Mouse (Mus musculus): Measurements from ENCODE around the gene Thsd7a. TPM values are rescaled to one million over a fixed set of nuclear protein-coding genes. Genes with fewer than 3 reads are reported as not detected.

Gene Thsd7a
- polyA plus RNA-seq, 1 experiment from 2014 or later = 2.7 TPM

DNA sequence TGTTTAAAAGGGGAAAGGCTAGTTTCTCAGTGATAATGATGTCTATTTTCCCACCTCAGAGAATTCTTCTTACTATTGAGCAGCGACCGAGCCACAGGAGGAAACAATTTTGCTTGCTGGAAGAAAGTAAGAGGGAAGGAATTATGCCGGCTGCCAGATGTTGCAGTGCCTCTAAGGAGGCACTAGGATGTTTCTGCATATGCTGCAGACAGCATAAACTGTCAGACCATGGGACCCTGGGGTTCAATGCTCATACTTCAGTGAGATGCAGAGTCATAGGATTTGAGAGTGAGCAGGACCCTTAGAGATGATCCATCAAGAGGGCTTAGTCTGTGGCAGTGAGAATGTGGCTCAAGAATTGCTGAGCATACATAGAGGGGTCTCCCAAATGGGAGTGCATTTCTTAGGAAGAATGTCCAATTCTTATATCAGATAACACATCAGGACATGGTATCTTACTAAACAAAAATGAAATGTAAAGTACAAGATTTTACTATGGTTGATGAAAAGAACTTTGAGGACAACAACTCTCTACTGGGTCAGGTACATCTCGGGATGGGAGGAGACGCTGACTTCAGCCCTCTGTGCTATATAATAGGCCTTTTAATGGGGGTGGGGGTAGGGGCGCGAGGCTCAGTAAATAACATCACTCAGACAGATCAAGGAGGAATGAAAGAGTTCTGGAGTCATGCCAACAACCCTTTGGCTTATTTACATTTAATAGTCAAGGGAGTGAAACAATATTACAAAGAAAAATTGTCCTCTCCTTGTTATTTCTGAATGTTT is 281.7 kb downstream of the Thsd7a start:
- H3K4me3 ChIP-seq = no peak overlapping the region
- H3K27ac ChIP-seq = no peak overlapping the region
- H3K9me3 ChIP-seq = no peaks in the 10 kb centered on the region
- H3K27me3 ChIP-seq (ENCODE audit: insufficient read depth, poor library complexity, severe bottlenecking) = no peaks in the 10 kb centered on the region
- 58% methylated on average over 7 of the region's 7 CpGs for WGBS
- no peak for DNase-seq (ENCODE audit: low spot score)
- peaks cover 9% of the 10 kb centered on the region for H3K4me1 ChIP-seq
- no peaks in the 10 kb centered on the region for H3K36me3 ChIP-seq

- Histone ChIP-seq H3K4me3 (no peak overlapping the region), H3K9me3 (no peaks in the 10 kb centered on the region), H3K27ac (no peak overlapping the region), H3K27me3 (ENCODE audit: insufficient read depth, poor library complexity, severe bottlenecking) (no peaks in the 10 kb centered on the region), H3K36me3 (no peaks in the 10 kb centered on the region), H3K4me1 (peaks cover 15% of the 10 kb centered on the region)
- 29% methylated on average over 4 of the region's 4 CpGs for WGBS
- no peak for DNase-seq (ENCODE audit: low spot score)
Observed at GRCm38 (mm10) chr6:12458841-12459240, 290.4 kb downstream of the Thsd7a start.

DNA sequence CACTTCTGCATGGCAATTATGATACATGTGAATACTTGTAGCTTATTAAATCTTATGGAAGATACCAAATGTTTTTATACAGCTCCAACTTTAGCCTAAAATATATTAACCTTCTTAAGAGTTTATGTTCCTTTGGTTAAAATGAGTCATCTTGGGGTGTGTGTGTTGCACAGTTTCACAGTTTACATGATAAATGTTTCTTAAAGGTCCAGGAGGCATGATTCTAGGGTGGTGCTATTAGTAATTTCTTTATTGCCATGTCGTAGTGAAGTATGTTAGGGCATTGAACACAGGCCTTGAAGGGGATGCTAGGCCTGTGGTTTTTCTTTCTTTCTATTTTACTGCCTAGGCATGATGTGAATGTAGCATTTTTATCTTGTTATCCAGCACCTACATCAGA is 291.8 kb downstream of the Thsd7a start:
- no peak overlapping the region for H3K27ac ChIP-seq
- H3K9me3 ChIP-seq = no peaks in the 10 kb centered on the region
- 81% methylated on average over 1 of the region's 1 CpGs for WGBS
- H3K4me3 ChIP-seq = no peak overlapping the region
- no peaks in the 10 kb centered on the region for H3K27me3 ChIP-seq (ENCODE audit: insufficient read depth, poor library complexity, severe bottlenecking)
- H3K4me1 ChIP-seq = peaks cover 15% of the 10 kb centered on the region
- DNase-seq (ENCODE audit: low spot score) = no peak
- no peaks in the 10 kb centered on the region for H3K36me3 ChIP-seq

DNA sequence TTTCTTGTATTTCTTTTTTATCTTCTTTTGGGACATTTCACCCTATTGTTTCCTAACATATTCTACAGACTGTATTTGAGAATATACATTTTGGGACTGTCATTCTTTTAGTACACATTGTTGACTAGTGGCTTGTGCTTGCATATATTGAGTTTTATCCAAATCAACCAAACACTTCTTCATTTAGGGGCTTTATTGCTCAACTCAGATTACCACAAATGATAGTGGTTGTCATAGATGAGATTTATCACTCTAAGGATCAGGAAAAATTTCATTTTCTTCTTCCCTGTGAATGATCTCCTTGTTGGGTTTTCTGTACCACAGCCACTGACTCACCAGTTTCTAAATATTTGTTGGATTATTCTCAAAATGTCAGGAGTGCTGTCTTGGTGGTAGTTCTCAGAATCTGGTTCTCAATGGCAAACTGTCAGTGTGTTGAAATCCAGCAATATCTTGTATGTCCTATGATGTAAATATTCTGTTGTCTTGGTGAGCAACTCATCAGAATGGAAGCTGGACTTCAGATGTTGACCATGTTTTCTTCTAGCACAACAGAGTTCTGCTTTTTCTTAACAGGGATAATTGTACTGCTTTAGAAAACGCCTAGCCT is 294.2 kb downstream of the Thsd7a start:
- H3K9me3 ChIP-seq = no peaks in the 10 kb centered on the region
- DNase-seq (ENCODE audit: low spot score) = no peak
- no peaks in the 10 kb centered on the region for H3K36me3 ChIP-seq
- no peak overlapping the region for H3K4me3 ChIP-seq
- H3K27ac ChIP-seq = no peak overlapping the region
- peaks cover 15% of the 10 kb centered on the region for H3K4me1 ChIP-seq
- 73% methylated on average over 1 of the region's 1 CpGs for WGBS
- no peaks in the 10 kb centered on the region for H3K27me3 ChIP-seq (ENCODE audit: insufficient read depth, poor library complexity, severe bottlenecking)

DNA sequence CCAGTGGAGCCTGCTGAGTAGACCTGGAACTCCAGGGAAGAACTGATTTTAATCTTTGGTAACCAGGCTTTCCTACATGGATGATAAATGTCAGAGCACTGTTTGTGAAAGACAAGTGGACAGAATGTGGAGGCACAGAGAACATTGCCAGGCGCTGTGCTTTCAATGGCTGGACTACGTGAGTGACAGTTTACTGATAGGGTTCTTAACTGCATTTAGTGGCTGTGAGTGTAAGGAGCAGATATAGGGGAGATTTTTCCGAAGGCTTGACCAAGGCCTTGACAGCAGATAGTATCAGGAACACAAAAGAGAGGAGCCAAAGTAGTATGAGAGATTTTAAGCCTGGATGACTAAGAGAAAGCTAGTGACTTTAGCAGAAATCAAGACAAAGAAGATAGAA is 295.1 kb downstream of the Thsd7a start:
- no peaks in the 10 kb centered on the region for H3K36me3 ChIP-seq
- no peaks in the 10 kb centered on the region for H3K27me3 ChIP-seq (ENCODE audit: insufficient read depth, poor library complexity, severe bottlenecking)
- no peak overlapping the region for H3K27ac ChIP-seq
- H3K4me3 ChIP-seq = no peak overlapping the region
- 10% methylated on average over 3 of the region's 3 CpGs for whole genome bisulfite sequencing
- H3K9me3 ChIP-seq = no peaks in the 10 kb centered on the region
- peaks cover 13% of the 10 kb centered on the region for H3K4me1 ChIP-seq
- no peak for DNase-seq (ENCODE audit: low spot score)

GRCm38 (mm10) chr6:12448851-12449250 is 300.4 kb downstream of the Thsd7a start:
- H3K27ac ChIP-seq = no peak overlapping the region
- H3K27me3 ChIP-seq (ENCODE audit: insufficient read depth, poor library complexity, severe bottlenecking) = no peaks in the 10 kb centered on the region
- H3K36me3 ChIP-seq = no peaks in the 10 kb centered on the region
- H3K9me3 ChIP-seq = no peaks in the 10 kb centered on the region
- no peak for DNase-seq (ENCODE audit: low spot score)
- H3K4me1 ChIP-seq = peaks cover under 1% of the 10 kb centered on the region; the same call in 1 of the 2 replicates
- no peak overlapping the region for H3K4me3 ChIP-seq
- 82% methylated on average over 3 of the region's 3 CpGs for WGBS

GRCm38 (mm10) chr6:12445486-12445885 is 303.7 kb downstream of the Thsd7a start:
- Histone ChIP-seq H3K27me3 (ENCODE audit: insufficient read depth, poor library complexity, severe bottlenecking) (no peaks in the 10 kb centered on the region), H3K4me1 (no peaks in the 10 kb centered on the region), H3K27ac (no peak overlapping the region), H3K9me3 (no peaks in the 10 kb centered on the region), H3K36me3 (no peaks in the 10 kb centered on the region), H3K4me3 (no peak overlapping the region)
- WGBS = 90% methylated on average over 2 of the region's 2 CpGs
- no peak for DNase-seq (ENCODE audit: low spot score)

- H3K27ac ChIP-seq = no peak overlapping the region
- no peak overlapping the region for H3K4me3 ChIP-seq
- no peaks in the 10 kb centered on the region for H3K4me1 ChIP-seq
Observed at GRCm38 (mm10) chr6:12439561-12439960, 309.6 kb downstream of the Thsd7a start.

DNA sequence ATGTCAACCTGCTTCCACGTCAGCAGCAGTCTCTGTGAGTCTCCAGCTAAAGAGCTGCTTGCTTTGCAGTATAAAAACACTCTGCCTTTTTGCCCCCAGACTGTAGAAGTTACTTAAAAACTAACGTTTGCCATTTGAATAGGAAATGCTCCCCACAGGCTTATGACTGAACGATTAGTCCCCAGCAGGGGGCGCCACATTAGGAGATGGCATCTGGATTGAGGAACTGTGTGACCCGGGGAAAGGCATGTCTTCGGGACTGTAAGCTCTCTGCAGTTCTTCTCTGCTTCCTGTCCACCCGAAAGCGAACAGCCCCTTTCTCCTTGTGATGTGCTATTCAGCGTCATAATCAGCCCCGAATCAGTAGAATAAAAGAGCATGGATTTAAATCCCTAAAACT is 330.1 kb downstream of the Thsd7a start:
- Histone ChIP-seq H3K36me3 (no peaks in the 10 kb centered on the region), H3K4me1 (no peaks in the 10 kb centered on the region), H3K9me3 (0 out of 2 replicates have a peak, but pooled peaks cover 2% of the 10 kb centered on the region), H3K27ac (no peak overlapping the region), H3K27me3 (ENCODE audit: insufficient read depth, poor library complexity, severe bottlenecking) (no peaks in the 10 kb centered on the region), H3K4me3 (no peak overlapping the region)
- DNase-seq (ENCODE audit: low spot score) = no peak
- 81% methylated on average over 10 of the region's 10 CpGs for WGBS

More at GRCm38 (mm10) chr6:12439561-12439960, 309.6 kb downstream of the Thsd7a start:
- no peaks in the 10 kb centered on the region for H3K9me3 ChIP-seq
- no peaks in the 10 kb centered on the region for H3K27me3 ChIP-seq (ENCODE audit: insufficient read depth, poor library complexity, severe bottlenecking)
- DNase-seq (ENCODE audit: low spot score) = no peak
- H3K36me3 ChIP-seq = no peaks in the 10 kb centered on the region

DNA sequence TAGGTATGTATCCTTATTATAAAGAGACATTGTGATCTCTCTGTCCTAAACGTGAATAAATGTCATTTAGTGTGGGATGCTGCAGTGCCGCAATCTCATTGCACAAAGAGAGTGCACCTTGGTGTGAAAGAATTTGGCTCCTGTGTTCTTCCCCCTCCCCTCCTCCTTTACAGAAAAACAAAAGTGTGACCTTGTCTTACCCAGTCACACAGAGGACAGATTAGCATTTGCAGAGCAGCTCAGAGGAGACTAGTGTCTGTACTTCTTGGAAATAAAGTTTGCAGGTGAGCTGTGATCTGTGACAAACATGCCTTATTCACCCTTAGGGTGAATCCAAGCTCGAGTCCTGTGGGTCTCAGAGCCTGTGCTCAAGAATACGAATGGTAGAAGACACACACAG is 332.2 kb downstream of the Thsd7a start:
- WGBS = 61% methylated on average over 4 of the region's 4 CpGs
- Histone ChIP-seq H3K27me3 (ENCODE audit: insufficient read depth, poor library complexity, severe bottlenecking) (no peaks in the 10 kb centered on the region), H3K4me1 (0 out of 2 replicates have a peak, but pooled peaks cover 2% of the 10 kb centered on the region), H3K36me3 (no peaks in the 10 kb centered on the region), H3K27ac (no peak overlapping the region), H3K4me3 (no peak overlapping the region), H3K9me3 (0 out of 2 replicates have a peak, but pooled peaks cover 2% of the 10 kb centered on the region)
- no peak for DNase-seq (ENCODE audit: low spot score)

- H3K27me3 ChIP-seq (ENCODE audit: insufficient read depth, poor library complexity, severe bottlenecking) = no peaks in the 10 kb centered on the region
- 83% methylated on average over 2 of the region's 2 CpGs for WGBS
- H3K4me1 ChIP-seq = no peaks in the 10 kb centered on the region
- no peaks in the 10 kb centered on the region for H3K36me3 ChIP-seq
- H3K4me3 ChIP-seq = no peak overlapping the region
- H3K9me3 ChIP-seq = no peaks in the 10 kb centered on the region
- DNase-seq (ENCODE audit: low spot score) = no peak
- no peak overlapping the region for H3K27ac ChIP-seq
Observed at GRCm38 (mm10) chr6:12404441-12404840, 344.8 kb downstream of the Thsd7a start.

DNA sequence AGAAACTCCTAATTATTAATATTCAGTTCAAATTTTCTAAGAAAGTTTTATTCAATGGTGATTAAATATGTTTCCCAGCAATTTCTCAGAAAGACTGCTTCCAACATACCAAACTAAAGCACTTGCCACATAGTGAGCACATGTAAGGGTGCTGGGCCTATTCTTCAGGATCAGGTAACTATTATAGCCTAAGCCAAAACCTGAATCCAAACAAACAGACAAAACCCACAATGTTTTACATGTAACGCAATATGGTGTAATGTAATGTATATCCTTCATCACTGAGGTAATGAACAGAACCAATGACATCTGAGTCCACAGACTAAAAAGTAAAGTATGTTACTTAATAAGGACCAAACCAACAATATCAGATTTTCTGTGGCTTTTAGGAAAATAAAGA is 346.2 kb downstream of the Thsd7a start:
- DNase-seq (ENCODE audit: low spot score) = no peak
- no peaks in the 10 kb centered on the region for H3K27me3 ChIP-seq (ENCODE audit: insufficient read depth, poor library complexity, severe bottlenecking)
- no peak overlapping the region for H3K27ac ChIP-seq
- no peak overlapping the region for H3K4me3 ChIP-seq
- no peaks in the 10 kb centered on the region for H3K36me3 ChIP-seq
- H3K9me3 ChIP-seq = no peaks in the 10 kb centered on the region
- no peaks in the 10 kb centered on the region for H3K4me1 ChIP-seq
- 98% methylated on average over 1 of the region's 1 CpGs for WGBS

GRCm38 (mm10) chr6:12397776-12398522 is 351.3 kb downstream of the Thsd7a start:
- no peaks in the 10 kb centered on the region for H3K36me3 ChIP-seq
- H3K4me1 ChIP-seq = peaks cover 3% of the 10 kb centered on the region; the same call in 1 of the 2 replicates
- no peak overlapping the region for H3K4me3 ChIP-seq
- WGBS = 80% methylated on average over 8 of the region's 8 CpGs
- no peaks in the 10 kb centered on the region for H3K9me3 ChIP-seq
- no peak for DNase-seq (ENCODE audit: low spot score)
- H3K27me3 ChIP-seq (ENCODE audit: insufficient read depth, poor library complexity, severe bottlenecking) = no peaks in the 10 kb centered on the region
- H3K27ac ChIP-seq = no peak overlapping the region
